Mouse (Mus musculus): ENCODE measurements around the gene Vim.
"Not testable (repeated sequence)": the region's sequence is repeated elsewhere in the genome, so short reads cannot be mapped to it uniquely, and the experiment has no call there.

The Vim gene

DNA sequence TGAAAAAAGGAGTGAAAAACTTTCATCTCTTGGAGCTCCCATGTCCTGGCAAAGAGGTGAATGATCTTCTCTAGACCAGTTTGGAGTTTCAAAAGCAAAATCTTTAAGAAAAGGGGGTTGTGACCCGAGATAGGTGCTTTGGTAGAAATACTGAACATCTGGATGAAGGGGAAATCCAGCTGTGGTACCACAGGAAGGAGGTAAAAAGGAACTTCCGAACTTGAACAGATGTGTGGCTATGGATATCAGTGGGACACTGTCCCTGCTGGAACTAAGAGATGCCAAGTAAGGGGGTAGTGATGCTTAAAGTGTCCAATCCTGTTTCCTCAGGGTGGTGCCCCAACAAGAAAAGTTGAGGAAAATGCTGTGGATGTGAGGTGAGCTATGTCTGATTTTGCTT, 3.6 kb upstream of the Vim start:
- no peak for DNase-seq (ENCODE audit: low spot score)

DNA sequence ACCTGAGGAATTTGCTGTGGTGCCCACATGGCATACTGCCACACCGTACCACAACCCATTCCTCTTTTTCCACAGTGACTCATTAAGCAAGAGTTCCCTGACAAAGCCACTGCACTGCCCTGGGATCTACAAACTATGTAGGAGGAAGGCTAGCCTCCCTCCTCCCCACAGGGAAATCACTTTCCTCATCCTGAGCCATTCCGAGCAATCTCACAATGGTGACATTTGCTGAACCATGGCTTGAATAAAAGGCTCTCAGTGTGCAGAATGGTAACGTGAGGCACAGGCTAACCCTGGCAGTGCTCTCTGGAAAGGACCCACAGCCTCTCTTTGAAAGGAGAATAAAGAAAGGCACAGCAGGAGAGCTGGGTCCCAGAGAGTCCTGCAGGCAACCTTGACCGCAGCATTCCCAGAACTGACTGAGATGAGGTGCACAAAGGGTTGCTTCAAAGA, 1.6 kb upstream of the Vim start:
- DNase-seq (ENCODE audit: low spot score), result no peak

DNA sequence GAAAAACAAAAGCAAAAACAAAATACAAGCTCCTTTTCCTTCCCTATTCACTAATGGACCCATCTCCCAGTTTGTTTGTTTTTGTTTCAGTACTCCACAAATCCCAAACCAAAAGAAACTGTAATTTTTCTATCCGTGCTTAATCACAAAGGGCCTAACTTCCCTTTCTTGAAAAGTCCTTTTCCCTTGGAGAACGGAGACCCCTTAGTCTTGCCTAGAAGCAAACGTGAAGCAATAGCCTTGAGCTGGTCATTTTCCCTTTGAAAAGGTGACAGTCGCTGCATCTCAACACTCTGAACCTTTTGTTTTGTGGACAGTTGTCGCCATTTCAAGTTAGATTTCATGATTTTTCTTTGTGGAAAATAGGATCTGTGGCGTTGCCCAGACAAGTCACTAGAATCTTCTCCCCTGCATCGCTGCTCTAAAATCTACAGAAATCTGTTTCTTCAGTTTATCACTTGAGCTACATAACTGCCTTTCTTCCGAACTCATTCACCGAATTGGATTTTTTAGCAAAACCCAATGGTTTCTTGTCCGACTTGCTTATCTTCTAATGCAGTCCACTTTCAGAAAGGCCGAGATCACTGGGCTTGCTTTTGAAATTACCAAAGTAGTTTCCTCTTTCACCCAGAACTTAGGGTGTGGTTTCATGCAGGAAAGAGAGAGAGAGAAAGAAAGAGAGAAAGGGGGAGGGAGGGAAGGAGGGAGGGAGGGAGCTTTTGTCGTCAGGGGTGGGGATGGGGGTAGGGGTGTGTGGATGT, 900 bp upstream of the Vim start:
- no peak for DNase-seq (ENCODE audit: low spot score)

DNA sequence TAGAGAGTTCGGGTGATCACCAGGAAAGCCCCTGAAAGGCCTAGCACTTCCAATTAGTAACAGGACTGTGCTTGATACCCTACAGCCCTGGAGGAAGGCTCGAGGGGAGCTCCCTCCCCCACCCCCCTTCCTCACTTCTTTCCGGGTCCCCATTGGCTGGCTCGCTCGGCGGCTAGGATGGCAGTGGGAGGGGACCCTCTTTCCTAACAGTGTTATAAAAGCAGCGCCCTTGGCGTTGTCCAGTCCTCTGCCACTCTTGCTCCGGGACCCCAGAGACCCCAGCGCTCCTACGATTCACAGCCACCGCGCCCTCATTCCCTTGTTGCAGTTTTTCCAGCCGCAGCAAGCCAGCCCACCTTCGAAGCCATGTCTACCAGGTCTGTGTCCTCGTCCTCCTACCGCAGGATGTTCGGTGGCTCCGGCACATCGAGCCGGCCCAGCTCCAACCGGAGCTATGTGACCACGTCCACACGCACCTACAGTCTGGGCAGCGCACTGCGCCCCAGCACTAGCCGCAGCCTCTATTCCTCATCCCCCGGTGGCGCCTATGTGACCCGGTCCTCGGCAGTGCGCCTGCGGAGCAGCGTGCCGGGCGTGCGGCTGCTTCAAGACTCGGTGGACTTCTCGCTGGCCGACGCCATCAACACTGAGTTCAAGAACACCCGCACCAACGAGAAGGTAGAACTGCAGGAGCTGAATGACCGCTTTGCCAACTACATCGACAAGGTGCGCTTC, 506 bp downstream of the Vim start:
- DNase-seq (ENCODE audit: low spot score), result peak; percentile 87

DNA sequence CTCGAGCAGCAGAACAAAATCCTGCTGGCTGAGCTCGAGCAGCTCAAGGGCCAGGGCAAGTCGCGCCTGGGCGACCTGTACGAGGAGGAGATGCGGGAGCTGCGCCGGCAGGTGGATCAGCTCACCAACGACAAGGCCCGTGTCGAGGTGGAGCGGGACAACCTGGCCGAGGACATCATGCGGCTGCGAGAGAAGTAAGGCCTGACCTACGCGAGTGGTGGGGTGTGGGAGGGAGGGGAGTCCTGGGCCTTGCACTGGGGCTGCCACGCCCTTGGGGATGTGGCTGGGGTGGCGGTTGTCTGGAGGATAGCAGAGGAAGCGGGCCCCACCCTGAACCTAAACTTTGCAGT, 1.0 kb downstream of the Vim start:
- peak; percentile 61 for DNase-seq (ENCODE audit: low spot score)

DNA sequence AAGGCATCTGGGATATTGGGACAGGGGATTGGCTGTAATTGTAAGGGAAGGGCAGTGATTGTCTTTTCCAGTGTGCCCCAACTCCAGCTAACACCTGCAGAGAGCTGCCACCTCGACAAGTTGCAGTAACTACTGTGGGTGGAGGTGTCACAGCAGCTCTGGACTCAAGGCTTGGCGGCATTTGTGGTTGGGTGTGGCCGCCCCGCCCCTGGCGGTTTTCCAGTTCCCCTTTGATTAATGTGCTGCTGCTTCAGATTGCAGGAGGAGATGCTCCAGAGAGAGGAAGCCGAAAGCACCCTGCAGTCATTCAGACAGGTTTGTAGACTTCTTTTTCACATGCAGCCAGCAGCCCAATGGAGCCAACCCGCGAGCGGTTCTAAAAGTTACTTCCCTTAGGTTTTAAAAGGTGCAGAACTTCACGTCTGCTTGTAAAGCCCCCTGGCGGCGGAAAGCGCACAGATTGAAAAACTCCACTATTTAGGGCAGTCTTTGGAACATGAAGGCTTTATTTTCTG, 1.6 kb downstream of the Vim start:
- DNase-seq (ENCODE audit: low spot score), result peak; percentile 90

DNA sequence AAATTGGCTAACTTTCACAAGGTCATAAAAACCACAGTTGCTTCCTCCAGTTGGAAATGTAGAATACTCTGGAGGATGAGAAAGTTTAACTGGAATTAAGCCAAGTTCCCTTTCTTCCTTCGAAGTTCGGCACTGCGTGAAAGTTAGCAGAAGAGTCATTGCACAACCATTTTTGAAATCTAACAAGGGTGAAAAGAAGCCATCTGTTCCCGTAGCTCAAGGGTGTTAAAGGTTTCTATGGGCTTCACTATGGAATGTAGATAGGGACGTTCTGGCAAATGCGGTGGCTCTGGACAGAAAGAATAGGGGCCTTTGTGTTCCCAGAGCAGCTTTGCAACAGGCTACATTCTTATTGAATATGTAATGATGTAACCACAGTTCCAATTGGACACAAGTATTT, 2.2 kb downstream of the Vim start:
- DNase-seq (ENCODE audit: low spot score), result peak; percentile 46

DNA sequence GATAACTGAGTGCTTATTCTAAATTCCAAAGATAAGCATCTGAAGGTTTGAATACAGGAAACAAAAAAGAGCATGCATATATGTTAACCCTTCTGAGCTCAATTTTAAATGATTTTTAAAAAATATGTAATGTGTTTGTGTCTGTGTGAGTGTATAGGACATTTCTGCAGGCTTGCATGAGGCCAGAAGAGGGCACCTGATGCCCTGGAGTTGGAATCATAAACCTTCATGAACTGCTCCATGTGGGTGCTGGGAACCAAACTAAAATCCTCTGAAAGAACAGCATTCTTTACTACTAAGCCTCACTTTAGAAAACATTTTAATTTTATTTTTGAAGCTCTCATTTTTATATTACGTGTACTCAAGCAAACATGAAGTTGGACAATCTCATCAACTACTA, 3.7 kb downstream of the Vim start:
- DNase-seq (ENCODE audit: low spot score), result no peak

DNA sequence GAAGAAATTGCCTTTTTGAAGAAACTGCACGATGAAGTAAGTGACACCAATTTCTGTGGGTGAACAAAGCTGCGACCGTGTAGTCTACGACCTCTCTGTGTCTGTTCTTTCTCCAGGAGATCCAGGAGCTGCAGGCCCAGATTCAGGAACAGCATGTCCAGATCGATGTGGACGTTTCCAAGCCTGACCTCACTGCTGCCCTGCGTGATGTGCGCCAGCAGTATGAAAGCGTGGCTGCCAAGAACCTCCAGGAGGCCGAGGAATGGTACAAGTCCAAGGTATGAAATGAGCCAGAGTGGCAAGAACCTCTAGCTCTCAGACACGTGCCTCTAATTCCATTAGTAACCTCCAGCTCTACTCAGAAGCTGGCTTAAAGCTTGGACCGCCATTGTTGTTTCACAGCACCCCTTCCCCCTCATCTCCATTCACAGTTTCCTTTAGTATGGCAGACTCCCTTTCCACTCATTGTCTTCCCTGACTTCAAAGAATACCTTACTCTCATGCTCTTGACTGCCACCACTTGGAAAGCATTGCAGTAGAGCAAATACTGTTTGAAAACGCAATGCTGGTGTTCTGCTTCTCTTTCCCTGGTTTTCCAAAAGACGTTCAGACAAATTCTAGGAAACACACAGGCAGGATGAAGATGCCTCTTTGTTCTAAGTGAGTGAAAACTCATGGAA, 4.9 kb downstream of the Vim start:
- DNase-seq (ENCODE audit: low spot score), result no peak

DNA sequence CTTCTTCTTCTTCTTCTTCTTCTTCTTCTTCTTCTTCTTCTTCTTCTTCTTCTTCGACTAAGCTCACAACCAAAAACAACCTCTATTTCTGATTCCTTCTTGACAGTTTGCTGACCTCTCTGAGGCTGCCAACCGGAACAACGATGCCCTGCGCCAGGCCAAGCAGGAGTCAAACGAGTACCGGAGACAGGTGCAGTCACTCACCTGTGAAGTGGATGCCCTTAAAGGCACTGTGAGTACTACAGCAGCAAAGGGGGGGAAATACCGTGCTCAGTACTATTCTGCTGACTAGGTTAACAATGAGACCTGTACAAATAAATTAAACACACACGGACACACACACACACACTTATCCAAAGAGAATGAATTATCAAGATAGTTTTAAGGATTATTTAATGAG, 5.6 kb downstream of the Vim start:
- DNase-seq (ENCODE audit: low spot score), result no peak

DNA sequence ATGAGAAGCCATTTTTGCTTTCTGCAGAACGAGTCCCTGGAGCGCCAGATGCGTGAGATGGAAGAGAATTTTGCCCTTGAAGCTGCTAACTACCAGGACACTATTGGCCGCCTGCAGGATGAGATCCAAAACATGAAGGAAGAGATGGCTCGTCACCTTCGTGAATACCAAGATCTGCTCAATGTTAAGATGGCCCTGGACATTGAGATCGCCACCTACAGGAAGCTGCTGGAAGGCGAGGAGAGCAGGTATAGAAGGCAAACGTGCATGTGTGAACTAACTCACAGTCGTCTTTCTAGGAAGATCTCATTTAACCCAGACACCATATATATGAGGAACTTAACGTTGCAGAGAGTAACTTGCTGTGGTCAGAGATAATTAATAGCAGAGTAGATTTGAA, 6.3 kb downstream of the Vim start:
- peak; percentile 47 for DNase-seq (ENCODE audit: low spot score)

DNA sequence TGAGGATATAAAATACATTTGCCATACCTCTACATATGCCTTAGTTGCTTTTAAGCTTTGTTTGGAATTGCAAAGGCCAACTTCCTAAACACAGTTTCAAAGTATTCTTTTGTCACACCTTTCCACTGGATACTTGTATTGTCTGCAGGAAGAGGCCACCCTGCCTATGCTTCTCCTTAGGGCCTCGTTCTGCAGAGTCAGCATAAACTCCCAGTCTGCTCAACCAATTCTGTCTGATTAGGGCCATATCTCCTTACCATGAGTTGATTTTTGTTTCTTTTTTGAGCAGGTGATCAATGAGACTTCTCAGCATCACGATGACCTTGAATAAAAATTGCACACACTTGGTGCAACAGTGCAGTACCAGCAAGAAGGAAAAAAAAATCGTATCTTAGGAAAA, 8.5 kb downstream of the Vim start:
- DNase-seq (ENCODE audit: low spot score), result no peak

DNA sequence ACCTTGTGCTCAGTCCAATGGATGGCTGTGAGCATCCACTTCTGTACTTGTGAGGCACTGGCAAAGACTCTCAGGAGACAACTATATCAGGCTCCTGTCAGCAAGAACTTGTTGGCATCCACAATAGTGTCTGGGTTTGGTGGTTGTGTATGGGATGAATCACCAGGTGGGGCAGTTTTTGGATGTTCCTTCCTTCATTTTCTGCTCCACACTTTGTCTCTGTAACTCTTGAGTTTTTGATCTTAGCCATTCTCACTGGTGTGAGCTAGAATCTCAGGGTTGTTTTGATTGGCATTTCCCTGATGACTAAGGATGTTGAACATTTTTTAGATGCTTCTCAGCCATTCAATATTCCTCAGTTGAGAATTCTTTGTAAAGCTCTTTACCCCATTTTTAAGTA, 10.0 kb downstream of the Vim start:
- DNase-seq (ENCODE audit: low spot score), result not testable (repeated sequence)

DNA sequence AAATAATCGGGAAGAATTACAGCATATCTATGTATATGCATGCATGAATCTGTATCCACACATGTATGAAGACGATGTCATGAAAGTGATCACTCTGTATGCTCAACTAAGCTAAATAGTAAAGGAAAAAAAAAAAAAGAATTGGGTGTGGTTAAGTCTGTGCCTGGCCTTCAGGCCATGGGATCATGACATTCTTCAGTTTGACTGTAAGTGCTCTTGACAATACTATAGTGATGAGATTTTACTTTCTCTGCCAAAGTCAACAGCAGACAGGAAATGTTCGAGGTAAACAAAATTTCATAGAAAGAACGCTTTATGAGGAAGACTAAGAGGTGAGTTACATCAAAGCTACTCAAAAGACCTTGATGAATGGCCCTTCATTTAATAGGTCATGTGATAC, 19.6 kb downstream of the Vim start:
- no peak for DNase-seq (ENCODE audit: low spot score)

DNA sequence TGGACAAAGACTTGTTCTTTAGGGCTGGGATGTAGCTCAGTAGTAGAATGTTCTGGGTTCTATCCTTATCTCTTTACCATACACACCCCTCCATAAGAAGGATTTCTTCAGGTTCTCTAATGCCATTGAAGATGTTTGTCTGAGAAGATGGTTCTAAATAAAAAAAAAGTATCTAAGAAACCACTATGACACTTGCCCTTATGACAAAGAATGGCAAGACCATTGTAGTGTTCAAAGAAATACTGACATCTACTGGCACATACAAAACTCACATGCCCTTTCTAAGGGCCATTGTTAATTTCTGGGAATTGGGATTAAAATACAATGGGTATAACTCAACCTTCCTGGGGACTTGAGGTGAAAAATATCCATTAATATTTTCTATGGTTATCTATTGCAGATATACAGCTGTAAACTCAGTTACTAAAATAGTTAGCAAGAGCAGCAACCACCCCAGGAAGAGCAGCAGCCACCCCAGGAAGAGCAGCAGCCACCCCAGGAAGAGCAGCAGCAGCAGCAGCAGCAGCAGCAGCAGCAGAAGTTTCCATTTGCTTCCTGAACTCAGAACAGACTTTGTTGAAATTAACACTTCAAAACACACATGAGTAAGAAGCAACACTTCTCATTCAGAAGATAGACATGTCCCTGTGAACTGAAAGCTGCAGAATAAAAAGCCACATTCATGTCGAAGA, 23.4 kb downstream of the Vim start:
- no peak for DNase-seq (ENCODE audit: low spot score)

DNA sequence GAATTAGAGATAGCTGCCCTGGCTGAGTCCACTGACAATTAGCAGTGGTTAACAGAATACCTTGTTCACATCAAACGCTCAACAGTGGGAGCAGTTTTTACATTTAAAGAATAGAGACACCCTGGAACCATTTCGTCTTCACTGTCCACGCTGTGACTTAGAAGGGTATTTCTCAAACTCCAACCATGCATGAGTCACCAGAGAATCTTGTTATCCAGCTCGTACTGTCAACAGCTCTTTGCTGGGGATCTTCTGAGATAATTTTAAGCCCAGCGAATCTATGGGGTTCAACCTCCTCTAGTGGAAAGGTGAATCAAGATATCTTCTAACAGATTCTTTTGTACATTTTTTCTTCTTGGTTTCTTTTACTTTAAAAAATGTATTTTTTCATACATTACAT, 24.4 kb downstream of the Vim start:
- DNase-seq (ENCODE audit: low spot score), result no peak

DNA sequence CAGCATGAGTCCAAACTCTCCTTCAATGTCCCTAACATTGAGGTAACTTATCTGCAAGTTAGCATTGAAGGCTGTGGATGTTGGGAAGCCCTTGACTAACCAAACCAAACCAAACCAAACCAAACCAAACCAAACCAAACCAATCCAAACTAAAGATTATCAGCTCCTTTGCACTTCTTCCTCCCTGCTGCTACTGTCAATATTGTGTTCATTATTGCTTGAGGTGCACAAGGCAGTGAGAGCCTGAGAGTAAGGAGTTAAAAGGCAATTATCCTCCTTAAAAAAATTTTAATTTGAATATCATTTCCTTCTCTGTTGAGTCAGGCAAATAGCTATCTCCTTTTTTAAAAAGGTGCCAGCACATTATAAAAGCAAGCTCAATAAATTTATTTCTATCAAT, 29.4 kb downstream of the Vim start:
- no peak for DNase-seq (ENCODE audit: low spot score)

DNA sequence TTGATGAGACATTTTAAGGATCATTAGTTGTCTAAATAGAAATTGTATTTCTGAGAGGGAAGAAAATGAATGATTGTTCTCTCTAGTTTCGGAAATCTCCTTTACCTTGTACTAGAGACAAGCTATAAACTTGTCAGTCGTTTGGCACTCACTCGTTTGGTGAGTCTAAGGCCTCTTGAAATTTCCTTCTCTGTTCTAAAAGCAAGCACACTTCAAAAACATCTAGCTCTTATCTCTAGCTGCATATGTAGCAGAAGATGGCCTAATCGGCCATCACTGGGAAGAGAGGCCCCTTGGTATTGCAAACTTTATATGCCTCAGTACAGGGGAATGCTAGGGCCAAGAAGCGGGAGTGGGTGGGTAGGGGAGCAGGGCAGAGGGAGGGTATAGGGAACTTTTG, 29.9 kb downstream of the Vim start:
- not testable (repeated sequence) for DNase-seq (ENCODE audit: low spot score)

DNA sequence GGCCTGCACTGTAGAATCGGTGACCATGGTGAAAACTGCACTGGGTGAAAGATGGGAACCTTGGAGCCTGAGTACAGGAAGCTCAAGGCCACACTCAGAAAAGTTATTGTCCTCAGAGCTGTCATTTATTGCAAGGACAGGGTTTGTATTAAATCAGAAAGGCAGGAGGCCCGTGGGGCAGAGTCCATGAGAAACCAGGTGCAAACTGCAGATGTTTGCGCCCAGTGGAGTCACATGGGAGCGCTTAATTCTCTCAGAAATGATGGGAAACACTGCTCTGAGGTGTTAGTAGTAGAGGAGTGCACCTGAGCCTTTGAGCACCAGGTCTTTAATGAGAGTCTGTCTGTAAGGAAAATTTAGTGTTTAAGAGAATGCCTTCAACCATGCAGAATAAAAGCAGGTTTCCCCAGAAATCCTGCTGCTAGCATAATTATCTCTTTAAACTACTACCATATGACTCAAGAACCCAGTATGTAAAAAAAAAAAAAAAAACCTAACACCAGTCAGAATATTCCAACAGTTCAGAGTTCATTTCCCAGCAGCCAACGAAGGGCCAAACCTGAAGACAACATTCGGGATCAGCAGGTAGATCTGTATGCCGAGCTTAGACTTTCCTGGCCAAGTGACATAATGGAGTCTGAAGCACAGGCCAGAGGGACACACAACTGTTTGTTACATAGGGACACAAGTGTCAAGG, 56.6 kb downstream of the Vim start:
- no peak for DNase-seq (ENCODE audit: low spot score)
